Mouse (Mus musculus) ES-E14 (cell line): ENCODE measurements around the gene Ctnnbl1. TPM values are rescaled to one million over a fixed set of nuclear protein-coding genes. Genes with fewer than 3 reads are reported as not detected.

Experiments used
- DNase-seq: peaks from one replicate; pipeline ENCODE4 v3.0.0-alpha.2; 2013; ENCODE audit warnings: low read depth, low spot score
- H3K27ac ChIP-seq: 2 replicates; pipeline ENCODE4 v1.5.1; 2012; ENCODE audit warnings: low read depth, mild to moderate bottlenecking, low read length, moderate library complexity, mixed read lengths; ENCODE audit not compliant: poor library complexity, insufficient read depth, severe bottlenecking
- H3K36me3 ChIP-seq: 2 replicates; pipeline ENCODE4 v1.6.1; 2012; ENCODE audit warnings: mild to moderate bottlenecking, low read length, moderate library complexity, mixed read lengths; ENCODE audit not compliant: control insufficient read depth, poor library complexity, insufficient read depth, severe bottlenecking
- H3K4me1 ChIP-seq, 2 experiments: fragments of 150-350 bp in 1 of 2; sonication (generic) in 1 of 2; 2 replicates each; pipeline ENCODE4 v1.6.1; 2012; ENCODE audit warnings: low read length in 2 of 2, mild to moderate bottlenecking in 1 of 2, mixed read lengths in 1 of 2; ENCODE audit not compliant: control insufficient read depth in 2 of 2, insufficient read depth in 2 of 2, poor library complexity in 1 of 2
- H3K4me3 ChIP-seq, 2 experiments: fragments of 150-350 bp in 1 of 2; sonication (generic) in 1 of 2; 2 replicates each; pipeline ENCODE4 v1.5.1; 2012; ENCODE audit warnings: low read length in 2 of 2, low read depth in 1 of 2, mild to moderate bottlenecking in 1 of 2, mixed read lengths in 1 of 2; ENCODE audit not compliant: insufficient read depth in 1 of 2, poor library complexity in 1 of 2, severe bottlenecking in 1 of 2
- H3K9ac ChIP-seq: 2 replicates; pipeline ENCODE4 v1.6.1; 2012; ENCODE audit warnings: low read depth, mild to moderate bottlenecking, low read length, mixed read lengths; ENCODE audit not compliant: poor library complexity, insufficient read depth, severe bottlenecking
- H3K9me3 ChIP-seq: fragments of 150-350 bp; sonication (generic); 2 replicates; pipeline ENCODE4 v1.6.1; 2012; ENCODE audit warnings: low read depth, mild to moderate bottlenecking, low read length; ENCODE audit not compliant: control insufficient read depth, insufficient read depth
- CHD2 ChIP-seq: IDR thresholded peaks from 2 replicates; pipeline ENCODE4 v1.6.1; 2014; ENCODE audit warnings: mild to moderate bottlenecking, low read depth, low read length, inconsistent platforms
- HCFC1 ChIP-seq: IDR thresholded peaks from 2 replicates; pipeline ENCODE4 v1.6.1; 2012; ENCODE audit warnings: low read length, inconsistent platforms, borderline replicate concordance; ENCODE audit not compliant: insufficient read depth
- MAFK ChIP-seq: IDR thresholded peaks from 2 replicates; pipeline ENCODE4 v1.6.1; 2014; ENCODE audit warnings: mild to moderate bottlenecking, low read depth, low read length, inconsistent platforms; ENCODE audit not compliant: insufficient read depth
- ZC3H11A ChIP-seq: IDR thresholded peaks from 2 replicates; pipeline ENCODE4 v1.6.1; 2012; ENCODE audit warnings: low read depth, mild to moderate bottlenecking, inconsistent platforms, low read length, borderline replicate concordance
- ZNF384 ChIP-seq: IDR thresholded peaks from 2 replicates; pipeline ENCODE4 v1.6.1; 2012; ENCODE audit warnings: low read depth, low read length, inconsistent platforms
- in situ Hi-C, 2 experiments: fragments of 600-800 bp; cut with MboI; formaldehyde crosslinking; loops; one replicate each; pipeline ENCODE4 v1.15.1; 2025; ENCODE audit warnings: low sequenced_read_pairs in 2 of 2, inconsistent platforms in 1 of 2; ENCODE audit not compliant: unreplicated experiment in 2 of 2
- total RNA-seq: library from RNA; depleted of rRNA; stranded (reverse); fragments of 300-350 nt; gene quantifications from 2 replicates; pipeline ENCODE4 v1.2.3, GENCODE M21; 2012

Gene Ctnnbl1
- total RNA-seq, 1 experiment, result 63.9 TPM

DNA sequence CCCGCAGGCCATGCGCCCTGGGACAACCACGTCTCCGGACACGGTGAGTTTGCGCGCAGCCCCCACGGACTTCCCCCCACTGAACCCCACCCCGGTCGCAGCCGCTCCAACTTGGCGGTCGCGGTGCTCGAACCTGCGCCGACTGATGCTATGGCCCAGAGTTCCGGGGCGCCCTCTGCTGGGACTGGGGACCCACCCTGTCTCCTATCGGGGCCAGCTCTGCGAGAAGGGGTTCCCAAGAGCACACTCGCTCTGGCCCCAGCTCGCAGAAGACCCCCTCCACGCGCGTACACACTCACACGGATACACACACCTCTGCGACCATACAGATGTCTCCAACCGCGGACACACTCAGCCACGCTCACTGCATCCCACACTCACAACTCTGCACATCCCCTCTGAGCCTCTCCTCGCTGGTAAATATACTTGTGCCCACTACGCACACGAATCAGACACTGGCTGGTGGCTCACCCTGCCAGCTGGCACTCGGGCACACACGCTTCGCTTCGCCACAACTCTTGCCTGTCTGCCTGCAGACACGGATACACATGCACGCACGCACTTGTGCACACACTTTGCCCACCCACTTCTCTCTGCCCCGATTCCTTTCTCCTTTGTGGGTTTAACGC, 177.8 kb downstream of the Ctnnbl1 start:
- no peaks in the 10 kb centered on the region for H3K36me3 ChIP-seq
- H3K27ac ChIP-seq, result no peak overlapping the region
- in situ Hi-C loops, result no loop called here
- H3K9ac ChIP-seq, result peak overlapping the region; percentile 0; the same call in 1 of the 2 replicates
- DNase-seq, result no peak
- TF ChIP-seq HCFC1, result no peak
- TF ChIP-seq MAFK, result no peak
- TF ChIP-seq CHD2, result no peak
- no peak for TF ChIP-seq ZC3H11A
- TF ChIP-seq ZNF384, result no peak
- H3K4me1 ChIP-seq, result peaks cover 2 to 13% of the 10 kb centered on the region in 2 experiments; a peak in 2 of 4 replicates
- H3K9me3 ChIP-seq, result no peaks in the 10 kb centered on the region
- peak overlapping the region; percentile 64 to 65 for H3K4me3 ChIP-seq

DNA sequence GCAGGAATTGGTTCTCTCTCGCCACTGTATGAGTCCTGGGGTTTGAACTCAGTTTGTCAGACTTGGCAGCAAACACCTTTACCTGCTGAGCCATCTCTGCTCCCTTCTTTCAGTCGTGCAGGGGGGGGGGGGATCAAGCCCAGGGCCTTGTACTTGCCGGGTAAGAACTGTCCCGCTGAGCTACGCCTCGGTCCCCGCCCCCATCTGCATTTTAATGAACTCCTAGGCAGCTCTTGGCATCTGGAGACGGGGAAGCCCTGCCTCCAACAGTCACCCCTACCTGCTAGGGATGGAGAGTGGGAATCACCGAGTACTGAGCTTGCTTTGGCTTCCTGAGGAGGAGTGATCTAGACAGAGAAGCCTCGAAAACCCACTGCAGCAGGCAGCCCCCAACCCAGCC, 181.3 kb downstream of the Ctnnbl1 start:
- Histone ChIP-seq H3K36me3 (no peaks in the 10 kb centered on the region), H3K27ac (no peak overlapping the region), H3K4me3 (no peak overlapping the region), H3K9me3 (no peaks in the 10 kb centered on the region), H3K9ac (no peak overlapping the region), H3K4me1 (peaks cover 2 to 28% of the 10 kb centered on the region in 2 experiments; a peak in 2 of 4 replicates)
- TF ChIP-seq HCFC1 (no peak), ZC3H11A (no peak), ZNF384 (no peak), CHD2 (no peak), MAFK (no peak)
- in situ Hi-C loops, result no loop called here
- no peak for DNase-seq

DNA sequence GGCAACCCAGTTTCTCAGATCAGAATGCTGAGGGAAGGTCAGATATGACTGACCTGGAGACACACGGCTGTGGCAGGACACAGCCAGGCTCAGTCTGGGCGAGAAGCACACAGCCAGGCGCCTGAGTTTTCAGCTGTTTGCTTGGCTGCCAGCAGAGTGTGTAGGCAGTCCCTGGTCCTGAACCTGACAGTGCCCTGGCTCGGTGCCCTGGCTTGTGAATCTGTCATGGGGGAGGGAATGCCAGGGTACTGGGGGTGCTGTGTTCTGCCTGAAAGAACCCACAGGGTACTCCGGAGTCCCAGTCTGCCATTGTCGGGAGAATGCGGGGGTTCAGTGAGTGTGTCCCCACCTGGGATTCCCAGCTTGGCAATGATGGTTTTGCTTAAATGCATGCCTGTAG, 184.3 kb downstream of the Ctnnbl1 start:
- Histone ChIP-seq H3K36me3 (no peaks in the 10 kb centered on the region), H3K9me3 (no peaks in the 10 kb centered on the region), H3K4me1 (peaks cover 0 to 22% of the 10 kb centered on the region in 2 experiments; a peak in 1 of 4 replicates), H3K27ac (no peak overlapping the region), H3K4me3 (no peak overlapping the region), H3K9ac (no peak overlapping the region)
- TF ChIP-seq HCFC1 (no peak), CHD2 (no peak), MAFK (no peak), ZNF384 (no peak), ZC3H11A (no peak)
- in situ Hi-C loops, result no loop called here
- no peak for DNase-seq

DNA sequence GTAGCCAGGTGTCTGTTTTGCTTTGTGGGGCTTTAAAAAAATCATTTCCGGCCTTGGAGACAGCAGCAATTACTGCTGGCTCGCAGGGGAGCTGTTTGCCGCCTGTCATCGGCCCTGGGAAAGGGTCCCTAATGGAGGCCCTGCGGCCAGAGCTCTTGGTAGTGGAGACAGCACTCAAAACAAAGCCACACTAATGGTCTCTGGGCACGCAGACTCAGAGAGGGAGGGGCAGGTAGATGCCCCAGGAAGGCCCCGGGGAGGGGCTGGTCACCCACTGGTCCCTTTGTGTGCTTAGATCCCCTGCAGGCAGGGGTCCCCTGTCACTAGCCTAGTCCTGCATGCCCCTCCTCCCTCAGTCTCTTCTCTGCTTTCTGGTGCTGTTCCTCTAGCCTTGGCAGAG, 186.2 kb downstream of the Ctnnbl1 start:
- in situ Hi-C loops, result no loop called here
- Histone ChIP-seq H3K27ac (no peak overlapping the region), H3K4me3 (no peak overlapping the region), H3K36me3 (no peaks in the 10 kb centered on the region), H3K9me3 (no peaks in the 10 kb centered on the region), H3K9ac (no peak overlapping the region), H3K4me1 (peaks cover 0 to 33% of the 10 kb centered on the region in 2 experiments; a peak in 3 of 4 replicates)
- DNase-seq, result no peak
- TF ChIP-seq MAFK (no peak), ZC3H11A (no peak), CHD2 (no peak), HCFC1 (no peak)

DNA sequence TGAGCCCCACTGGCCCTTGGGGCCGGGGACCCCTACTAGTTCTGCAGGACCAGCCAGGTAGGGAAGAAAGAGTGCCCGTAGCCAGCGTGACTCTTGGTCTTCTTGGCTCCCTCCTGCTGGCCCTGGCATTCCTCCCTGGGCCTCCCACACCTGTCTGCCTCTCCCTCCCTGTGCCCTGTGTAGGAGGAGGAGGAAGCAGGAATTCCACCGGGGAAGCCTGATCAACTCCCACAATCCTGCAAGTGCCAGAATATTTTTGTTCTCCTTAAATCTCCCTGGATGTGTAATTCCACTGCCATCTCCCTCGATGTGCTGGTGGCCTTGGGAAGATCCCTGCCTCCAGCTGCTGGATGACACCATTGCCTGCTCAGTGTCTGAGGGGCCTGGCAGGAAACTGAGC, 187.3 kb downstream of the Ctnnbl1 start:
- Histone ChIP-seq H3K36me3 (no peaks in the 10 kb centered on the region), H3K27ac (no peak overlapping the region), H3K4me1 (peaks cover 0 to 36% of the 10 kb centered on the region in 2 experiments; a peak in 3 of 4 replicates), H3K9me3 (no peaks in the 10 kb centered on the region), H3K9ac (no peak overlapping the region), H3K4me3 (no peak overlapping the region)
- no peak for DNase-seq
- TF ChIP-seq CHD2 (no peak), ZNF384 (no peak), ZC3H11A (no peak), MAFK (no peak), HCFC1 (no peak)
- in situ Hi-C loops, result no loop called here
